Mouse (Mus musculus): Measurements from ENCODE around the gene Slc46a1.

DNA sequence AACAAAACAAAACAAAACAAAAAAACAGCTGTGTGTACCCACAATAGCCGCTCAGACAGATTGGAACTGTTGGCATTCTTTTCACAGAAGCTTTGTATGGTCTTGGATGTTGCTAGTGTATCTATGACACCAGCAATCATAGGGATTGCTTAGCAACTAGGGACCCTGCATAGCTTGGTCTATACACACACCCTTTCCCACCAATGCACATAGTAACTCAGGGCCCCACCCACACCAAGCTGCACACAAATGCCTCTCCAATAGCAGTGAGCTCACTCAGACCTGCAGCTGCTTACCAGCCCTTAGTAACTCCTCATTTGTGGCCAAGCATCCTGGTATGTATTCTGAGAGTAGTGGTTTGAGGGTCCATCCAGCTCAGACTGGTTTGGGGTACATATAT lies 17.3 kb upstream of the Slc46a1 start:
- TF ChIP-seq POLR2A (IDR thresholded peaks at IDR 0.05; ENCODE audit: low read depth, low read length) (no peak), CTCF (conservative IDR thresholded peaks at IDR 0.05; ENCODE audit: insufficient read depth, insufficient read length, low read depth, low read length) (no peak)

Data from kidney, adult 2 months (tissue).